In the genomic region with DNA sequence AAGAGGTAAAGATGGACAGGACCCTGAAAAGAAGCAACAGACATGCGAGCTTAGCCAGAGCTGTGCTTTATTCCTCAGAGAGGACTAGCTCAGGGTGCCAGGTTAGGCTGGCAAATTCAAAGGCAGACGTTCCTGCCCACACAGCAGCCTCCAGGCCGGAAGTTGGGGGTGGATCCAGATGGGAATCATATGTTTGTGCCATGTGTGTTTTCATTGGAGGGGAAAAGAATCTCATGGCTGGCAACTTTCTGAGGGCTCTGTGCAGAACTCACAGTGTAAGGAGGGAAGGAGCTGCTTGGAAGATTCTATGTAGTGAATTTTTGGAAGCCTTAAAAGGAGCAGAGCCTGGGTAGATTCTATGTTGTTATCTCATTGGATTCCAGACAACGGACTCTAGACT, we compare ENCODE assay signal across 11 mouse cellular contexts.
A peak's percentile ranks its signal among the peaks of the same experiment; 100 is the strongest.
DNase-seq lines count a peak whose midpoint lies in the region; ATAC-seq and TF ChIP-seq lines count a peak whose summit lies in the region.
"Had no signal": no experiment of that assay in that cellular context is flagged by ENCODE, and none has a peak within 500 bp of the region (broad histone marks: within the 10 kb centered on the region; RNA-seq: fewer than 3 reads in every experiment).

No protein-coding gene starts in this region.

- H3K4me2 ChIP-seq in liver, postnatal 0 days (ENCODE audit: low read depth, low read length): no peak overlapping the region
- H3K4me2 ChIP-seq: heart, embryonic 11.5 days had no signal

- H3K27ac ChIP-seq in kidney, adult 2 months (ENCODE audit: insufficient read depth, low read depth, low read length): no peak overlapping the region
- H3K27ac ChIP-seq in liver, postnatal 0 days (ENCODE audit: low read depth): no peak overlapping the region

- no peak for TF ChIP-seq CTCF in Patski (IDR thresholded peaks at IDR 0.05)
- TF ChIP-seq CTCF in kidney, adult 2 months (conservative IDR thresholded peaks at IDR 0.05; ENCODE audit: insufficient read depth, insufficient read length, low read depth, low read length): no peak
- no peak for TF ChIP-seq CTCF in liver, postnatal 0 days (IDR thresholded peaks at IDR 0.05; ENCODE audit: low read depth)

- H3K9ac ChIP-seq in liver, postnatal 0 days (replicated peaks): no peak overlapping the region

- in situ Hi-C loops in Patski (cut with MboI; ENCODE audit: low pct_unique_long_range_greater_than_20kb): no loop called here

- DNase-seq in MN1 (ENCODE audit: low spot score): peak; percentile 8
- peak; percentile 2 for DNase-seq in Patski (ENCODE audit: low read depth, low spot score)
- peak; percentile 83 to 91 for DNase-seq in frontal cortex, postnatal 36 days (ENCODE audit: low spot score in 2 of 2)
- DNase-seq in left cerebral cortex, adult 9 months (ENCODE audit: low spot score in 2 of 2): peak; percentile 59 to 92
- no peak for DNase-seq in heart, adult 18-20 months
- no peak for DNase-seq in kidney, adult 2 months
- no peak for DNase-seq in liver, postnatal 0 days
- DNase-seq: cerebellum, adult 11 months; liver had no signal

- peak; percentile 85 for ATAC-seq in Patski
- ATAC-seq in liver, postnatal 0 days: no peak
- ATAC-seq: inflammation-experienced regulatory T-cells, adult 6 months had no signal

- H3K36me3 ChIP-seq in kidney, adult 2 months (ENCODE audit: control insufficient read depth, insufficient read depth, low read length): no peaks in the 10 kb centered on the region
- H3K36me3 ChIP-seq in liver, postnatal 0 days (replicated peaks; ENCODE audit: insufficient read depth, low read length): no peaks in the 10 kb centered on the region

- TF ChIP-seq EP300 in liver, postnatal 0 days (IDR thresholded peaks at IDR 0.05; ENCODE audit: low read depth): no peak

- CTCF ChIA-PET in Patski (lab: Charles Lee): interaction anchor here (1.1 kb wide), 1 partner anchor 52 kb away, joined by 3 read pairs; no protein-coding TSS in a partner anchor

- H3K4me3 ChIP-seq in kidney, adult 2 months (ENCODE audit: insufficient read depth, low read depth, low read length): no peak overlapping the region
- H3K4me3 ChIP-seq in liver, postnatal 0 days (ENCODE audit: low read depth, low read length): no peak overlapping the region

- no peaks in the 10 kb centered on the region for H3K27me3 ChIP-seq in Patski
- no peaks in the 10 kb centered on the region for H3K27me3 ChIP-seq in kidney, adult 2 months (replicated peaks; ENCODE audit: control insufficient read depth, insufficient read depth, low read length)
- H3K27me3 ChIP-seq in liver, postnatal 0 days (ENCODE audit: insufficient read depth, low read length): no peaks in the 10 kb centered on the region

- WGBS in kidney, adult 2 months: 38% methylated on average over 4 of the region's 4 CpGs
- WGBS in liver, postnatal 0 days (ENCODE audit: insufficient replicate concordance): 53% methylated on average over 4 of the region's 4 CpGs

- H3K4me1 ChIP-seq in kidney, adult 2 months (ENCODE audit: control insufficient read depth, insufficient read depth, low read length): no peaks in the 10 kb centered on the region
- no peaks in the 10 kb centered on the region for H3K4me1 ChIP-seq in liver, postnatal 0 days (ENCODE audit: insufficient read depth)

- no peaks in the 10 kb centered on the region for H3K9me3 ChIP-seq in liver, postnatal 0 days (ENCODE audit: low read length)

- TF ChIP-seq POLR2A in kidney, adult 2 months (IDR thresholded peaks at IDR 0.05; ENCODE audit: low read depth, low read length): no peak

- POLR2A ChIA-PET in Patski (lab: Charles Lee): no interaction called here

Comparison
In these comparisons a context has a peak if more than half of its experiments do, and no peak if none do; other contexts are left out.
1. DNase-seq: peak in MN1 (single experiment), Patski (single experiment), frontal cortex, postnatal 36 days (2 of 2) and left cerebral cortex, adult 9 months (2 of 2); none in heart, adult 18-20 months (0 of 2), kidney, adult 2 months (single experiment) and liver, postnatal 0 days (single experiment).